Mouse (Mus musculus): Measurements from ENCODE around the gene Clnk. TPM values are rescaled to one million over a fixed set of nuclear protein-coding genes. Genes with fewer than 3 reads are reported as not detected.

Clnk gene
- total RNA-seq, 1 experiment, result 0.36 TPM

- H3K9ac ChIP-seq (ENCODE audit: insufficient read depth, low read depth, low read length, poor library complexity, severe bottlenecking), result no peak overlapping the region
- no peaks in the 10 kb centered on the region for H3K4me1 ChIP-seq (ENCODE audit: control insufficient read depth in 2 of 2, insufficient read depth in 2 of 2, low read length in 2 of 2, poor library complexity in 1 of 2)
- H3K36me3 ChIP-seq (ENCODE audit: control insufficient read depth, insufficient read depth, low read length, poor library complexity, severe bottlenecking), result no peaks in the 10 kb centered on the region
- no peak for DNase-seq (ENCODE audit: low read depth, low spot score)
- no peaks in the 10 kb centered on the region for H3K9me3 ChIP-seq (ENCODE audit: control insufficient read depth, insufficient read depth, low read depth, low read length)
- TF ChIP-seq ZNF384 (IDR thresholded peaks at IDR 0.05; ENCODE audit: low read depth, low read length), result no peak
- TF ChIP-seq CHD2 (IDR thresholded peaks at IDR 0.05; ENCODE audit: low read depth, low read length), result no peak
- TF ChIP-seq MAFK (IDR thresholded peaks at IDR 0.05; ENCODE audit: insufficient read depth, low read depth, low read length), result no peak
- TF ChIP-seq ZC3H11A (IDR thresholded peaks at IDR 0.05; ENCODE audit: borderline replicate concordance, low read depth, low read length), result no peak
- TF ChIP-seq HCFC1 (IDR thresholded peaks at IDR 0.05; ENCODE audit: borderline replicate concordance, insufficient read depth, low read length), result no peak
- H3K4me3 ChIP-seq (ENCODE audit: insufficient read depth in 1 of 2, low read depth in 1 of 2, low read length in 2 of 2, poor library complexity in 1 of 2, severe bottlenecking in 1 of 2), result no peak overlapping the region
- no peak overlapping the region for H3K27ac ChIP-seq (ENCODE audit: insufficient read depth, low read depth, low read length, poor library complexity, severe bottlenecking)
- in situ Hi-C loops (cut with MboI; ENCODE audit: low sequenced_read_pairs in 2 of 2, unreplicated experiment in 2 of 2), result no loop called here
These were observed 3.5 kb upstream of the Clnk start for GRCm38 (mm10) chr5:38879989-38880706.

GRCm38 (mm10) chr5:38875403-38875802 lies 1.2 kb downstream of the Clnk start:
- H3K9ac ChIP-seq (ENCODE audit: insufficient read depth, low read depth, low read length, poor library complexity, severe bottlenecking), result no peak overlapping the region
- H3K4me3 ChIP-seq (ENCODE audit: insufficient read depth in 1 of 2, low read depth in 1 of 2, low read length in 2 of 2, poor library complexity in 1 of 2, severe bottlenecking in 1 of 2), result no peak overlapping the region
- no peaks in the 10 kb centered on the region for H3K36me3 ChIP-seq (ENCODE audit: control insufficient read depth, insufficient read depth, low read length, poor library complexity, severe bottlenecking)
- TF ChIP-seq MAFK (IDR thresholded peaks at IDR 0.05; ENCODE audit: insufficient read depth, low read depth, low read length) (no peak), ZC3H11A (IDR thresholded peaks at IDR 0.05; ENCODE audit: borderline replicate concordance, low read depth, low read length) (no peak), ZNF384 (IDR thresholded peaks at IDR 0.05; ENCODE audit: low read depth, low read length) (no peak), CHD2 (IDR thresholded peaks at IDR 0.05; ENCODE audit: low read depth, low read length) (no peak), HCFC1 (IDR thresholded peaks at IDR 0.05; ENCODE audit: borderline replicate concordance, insufficient read depth, low read length) (no peak)
- in situ Hi-C loops (cut with MboI; ENCODE audit: low sequenced_read_pairs in 2 of 2, unreplicated experiment in 2 of 2), result no loop called here
- DNase-seq (ENCODE audit: low read depth, low spot score), result no peak
- H3K4me1 ChIP-seq (ENCODE audit: control insufficient read depth in 2 of 2, insufficient read depth in 2 of 2, low read length in 2 of 2, poor library complexity in 1 of 2), result no peaks in the 10 kb centered on the region
- no peaks in the 10 kb centered on the region for H3K9me3 ChIP-seq (ENCODE audit: control insufficient read depth, insufficient read depth, low read depth, low read length)
- no peak overlapping the region for H3K27ac ChIP-seq (ENCODE audit: insufficient read depth, low read depth, low read length, poor library complexity, severe bottlenecking)

GRCm38 (mm10) chr5:38874931-38875330 lies 1.7 kb downstream of the Clnk start:
- DNase-seq (ENCODE audit: low read depth, low spot score), result no peak
- in situ Hi-C loops (cut with MboI; ENCODE audit: low sequenced_read_pairs in 2 of 2, unreplicated experiment in 2 of 2), result no loop called here
- Histone ChIP-seq H3K4me1 (ENCODE audit: control insufficient read depth in 2 of 2, insufficient read depth in 2 of 2, low read length in 2 of 2, poor library complexity in 1 of 2) (no peaks in the 10 kb centered on the region), H3K27ac (ENCODE audit: insufficient read depth, low read depth, low read length, poor library complexity, severe bottlenecking) (no peak overlapping the region), H3K4me3 (ENCODE audit: insufficient read depth in 1 of 2, low read depth in 1 of 2, low read length in 2 of 2, poor library complexity in 1 of 2, severe bottlenecking in 1 of 2) (no peak overlapping the region), H3K36me3 (ENCODE audit: control insufficient read depth, insufficient read depth, low read length, poor library complexity, severe bottlenecking) (no peaks in the 10 kb centered on the region), H3K9ac (ENCODE audit: insufficient read depth, low read depth, low read length, poor library complexity, severe bottlenecking) (no peak overlapping the region), H3K9me3 (ENCODE audit: control insufficient read depth, insufficient read depth, low read depth, low read length) (no peaks in the 10 kb centered on the region)
- TF ChIP-seq CHD2 (IDR thresholded peaks at IDR 0.05; ENCODE audit: low read depth, low read length) (no peak), ZC3H11A (IDR thresholded peaks at IDR 0.05; ENCODE audit: borderline replicate concordance, low read depth, low read length) (no peak)

- in situ Hi-C loops (cut with MboI; ENCODE audit: low sequenced_read_pairs in 2 of 2, unreplicated experiment in 2 of 2), result no loop called here
- H3K4me1 ChIP-seq (ENCODE audit: control insufficient read depth in 2 of 2, insufficient read depth in 2 of 2, low read length in 2 of 2, poor library complexity in 1 of 2), result no peaks in the 10 kb centered on the region
- no peak overlapping the region for H3K27ac ChIP-seq (ENCODE audit: insufficient read depth, low read depth, low read length, poor library complexity, severe bottlenecking)
- H3K9ac ChIP-seq (ENCODE audit: insufficient read depth, low read depth, low read length, poor library complexity, severe bottlenecking), result no peak overlapping the region
- DNase-seq (ENCODE audit: low read depth, low spot score), result no peak
- no peak overlapping the region for H3K4me3 ChIP-seq (ENCODE audit: insufficient read depth in 1 of 2, low read depth in 1 of 2, low read length in 2 of 2, poor library complexity in 1 of 2, severe bottlenecking in 1 of 2)
- TF ChIP-seq ZC3H11A (IDR thresholded peaks at IDR 0.05; ENCODE audit: borderline replicate concordance, low read depth, low read length) (no peak), HCFC1 (IDR thresholded peaks at IDR 0.05; ENCODE audit: borderline replicate concordance, insufficient read depth, low read length) (no peak), MAFK (IDR thresholded peaks at IDR 0.05; ENCODE audit: insufficient read depth, low read depth, low read length) (no peak), CHD2 (IDR thresholded peaks at IDR 0.05; ENCODE audit: low read depth, low read length) (no peak), ZNF384 (IDR thresholded peaks at IDR 0.05; ENCODE audit: low read depth, low read length) (no peak)
- H3K9me3 ChIP-seq (ENCODE audit: control insufficient read depth, insufficient read depth, low read depth, low read length), result no peaks in the 10 kb centered on the region
- H3K36me3 ChIP-seq (ENCODE audit: control insufficient read depth, insufficient read depth, low read length, poor library complexity, severe bottlenecking), result no peaks in the 10 kb centered on the region
These were observed 3.7 kb downstream of the Clnk start for GRCm38 (mm10) chr5:38872906-38873305.

- Histone ChIP-seq H3K9me3 (ENCODE audit: control insufficient read depth, insufficient read depth, low read depth, low read length) (no peaks in the 10 kb centered on the region), H3K4me3 (ENCODE audit: insufficient read depth in 1 of 2, low read depth in 1 of 2, low read length in 2 of 2, poor library complexity in 1 of 2, severe bottlenecking in 1 of 2) (no peak overlapping the region), H3K36me3 (ENCODE audit: control insufficient read depth, insufficient read depth, low read length, poor library complexity, severe bottlenecking) (no peaks in the 10 kb centered on the region), H3K4me1 (ENCODE audit: control insufficient read depth in 2 of 2, insufficient read depth in 2 of 2, low read length in 2 of 2, poor library complexity in 1 of 2) (no peaks in the 10 kb centered on the region), H3K9ac (ENCODE audit: insufficient read depth, low read depth, low read length, poor library complexity, severe bottlenecking) (no peak overlapping the region), H3K27ac (ENCODE audit: insufficient read depth, low read depth, low read length, poor library complexity, severe bottlenecking) (no peak overlapping the region)
- TF ChIP-seq ZC3H11A (IDR thresholded peaks at IDR 0.05; ENCODE audit: borderline replicate concordance, low read depth, low read length) (no peak), CHD2 (IDR thresholded peaks at IDR 0.05; ENCODE audit: low read depth, low read length) (no peak)
- DNase-seq (ENCODE audit: low read depth, low spot score), result no peak
- in situ Hi-C loops (cut with MboI; ENCODE audit: low sequenced_read_pairs in 2 of 2, unreplicated experiment in 2 of 2), result no loop called here
These were observed 5.0 kb downstream of the Clnk start for GRCm38 (mm10) chr5:38871591-38871990.

All from ES-E14 (cell line).